Mouse (Mus musculus): Measurements from ENCODE around the gene Nxnl2. TPM values are rescaled to one million over a fixed set of nuclear protein-coding genes. Genes with fewer than 3 reads are reported as not detected.

Gene Nxnl2
- total RNA-seq, 2 experiments from 2014 or later, result 1.3 to 3.3 TPM

Small RNA genes lying within 50 kb of the gene (microRNA-seq; reads per million reads assigned to microRNA genes)
- 0 reads per million in 2 experiments for gene Gm44341

Other genes starting within 250 kb of the Nxnl2 start
- gene Spin1, start 70.1 kb upstream of the Nxnl2 start, total RNA-seq (2021), result 10 to 100 TPM; 56.7 to 61.8 TPM
- gene S1pr3, start 237.6 kb downstream of the Nxnl2 start, total RNA-seq (2021), result 10 to 100 TPM; 25.6 to 31.5 TPM